Mouse (Mus musculus) heart, embryonic 11.5 days (tissue): ENCODE measurements at regions not wholly inside any gene's neighbourhood (a gene's known extent, or its start where the extent isn't known, plus 50 kb on each side); places are given as distances from the start of the nearest gene placed in this dataset.

Source experiments
- ATAC-seq: fragments of 200-750 bp; cut with Nextera tagmentation; replicated peaks from 2 replicates; pipeline ENCODE4 v1.8.0; 2017; ENCODE audit warnings: moderate library complexity; ENCODE audit not compliant: insufficient number of reproducible peaks, low FRiP score, low TSS enrichment
- H3K27ac ChIP-seq: fragments of 300-500 bp; sonication (generic); 2 replicates; pipeline ENCODE4 v1.5.1; 2014; ENCODE audit warnings: mild to moderate bottlenecking, low read depth, low read length
- H3K27me3 ChIP-seq: fragments of 300-500 bp; sonication (generic); 2 replicates; pipeline ENCODE4 v1.6.1; 2014; ENCODE audit warnings: mild to moderate bottlenecking, low read length, mixed read lengths; ENCODE audit not compliant: control insufficient read depth, insufficient read depth
- H3K36me3 ChIP-seq: fragments of 300-500 bp; sonication (generic); 2 replicates; pipeline ENCODE4 v1.6.1; 2014; ENCODE audit warnings: mild to moderate bottlenecking, low read length, moderate library complexity, mixed read lengths; ENCODE audit not compliant: control insufficient read depth, insufficient read depth
- H3K4me1 ChIP-seq: fragments of 300-500 bp; sonication (generic); 2 replicates; pipeline ENCODE4 v1.6.1; 2014; ENCODE audit warnings: low read length; ENCODE audit not compliant: control insufficient read depth, insufficient read depth
- H3K4me2 ChIP-seq: fragments of 300-500 bp; sonication (generic); 2 replicates; pipeline ENCODE4 v1.6.1; 2014; ENCODE audit warnings: mild to moderate bottlenecking, moderate library complexity
- H3K4me3 ChIP-seq: fragments of 300-500 bp; sonication (generic); 2 replicates; pipeline ENCODE4 v1.5.1; 2014; ENCODE audit warnings: low read depth, low read length
- H3K9ac ChIP-seq: fragments of 300-500 bp; sonication (generic); 2 replicates; pipeline ENCODE4 v1.6.1; 2014; ENCODE audit warnings: mild to moderate bottlenecking, low read depth, low read length, moderate library complexity
- H3K9me3 ChIP-seq: fragments of 300-500 bp; sonication (generic); replicated peaks from 2 replicates; pipeline ENCODE4 v1.6.1; 2016; ENCODE audit warnings: low read length; ENCODE audit not compliant: control insufficient read depth
- WGBS: fragments of 180-500 bp; shearing (Covaris S2); extraction: QIAGEN DNeasy Blood & Tissue Kit; methylation state at CpG from one replicate; pipeline ENCODE4 v1.1.7; 2014; ENCODE audit not compliant: insufficient replicate concordance; 5-methylcytosine and 5-hydroxymethylcytosine counted together

- no peak overlapping the region for H3K27ac ChIP-seq
- H3K9me3 ChIP-seq: no peaks in the 10 kb centered on the region
- H3K4me1 ChIP-seq: no peaks in the 10 kb centered on the region
- no peak overlapping the region for H3K9ac ChIP-seq
- H3K4me2 ChIP-seq: no peak overlapping the region
- H3K4me3 ChIP-seq: no peak overlapping the region
- no peaks in the 10 kb centered on the region for H3K27me3 ChIP-seq
- no peaks in the 10 kb centered on the region for H3K36me3 ChIP-seq
- ATAC-seq: no peak
- WGBS: 83% methylated on average over 3 of the region's 3 CpGs
These were observed 261.1 kb downstream of the Agtpbp1 start for GRCm38 (mm10) chr13:59323933-59324332.

- WGBS: 37% methylated on average over 5 of the region's 5 CpGs
- no peak overlapping the region for H3K27ac ChIP-seq
- no peaks in the 10 kb centered on the region for H3K9me3 ChIP-seq
- H3K36me3 ChIP-seq: no peaks in the 10 kb centered on the region
- H3K4me3 ChIP-seq: no peak overlapping the region
- H3K9ac ChIP-seq: no peak overlapping the region
- no peak for ATAC-seq
- H3K4me1 ChIP-seq: no peaks in the 10 kb centered on the region
- H3K27me3 ChIP-seq: no peaks in the 10 kb centered on the region
- no peak overlapping the region for H3K4me2 ChIP-seq
These were observed 261.6 kb downstream of the Agtpbp1 start for GRCm38 (mm10) chr13:59323441-59323840.

- Histone ChIP-seq H3K4me1 (no peaks in the 10 kb centered on the region), H3K4me3 (no peak overlapping the region), H3K9me3 (no peaks in the 10 kb centered on the region), H3K27ac (no peak overlapping the region), H3K36me3 (no peaks in the 10 kb centered on the region), H3K4me2 (no peak overlapping the region), H3K27me3 (no peaks in the 10 kb centered on the region), H3K9ac (no peak overlapping the region)
- no peak for ATAC-seq
- 69% methylated on average over 5 of the region's 5 CpGs for WGBS
These were observed 264.8 kb downstream of the Agtpbp1 start for GRCm38 (mm10) chr13:59320261-59320660.

- Histone ChIP-seq H3K36me3 (no peaks in the 10 kb centered on the region), H3K4me1 (no peaks in the 10 kb centered on the region), H3K9ac (no peak overlapping the region), H3K9me3 (no peaks in the 10 kb centered on the region), H3K27ac (no peak overlapping the region), H3K27me3 (no peaks in the 10 kb centered on the region), H3K4me3 (no peak overlapping the region), H3K4me2 (no peak overlapping the region)
- ATAC-seq: no peak
- 64% methylated on average over 16 of the region's 16 CpGs for WGBS
These were observed 267.5 kb downstream of the Agtpbp1 start for GRCm38 (mm10) chr13:59317458-59318005.

GRCm38 (mm10) chr13:59315811-59316210, 269.2 kb downstream of the Agtpbp1 start:
- WGBS: 45% methylated on average over 3 of the region's 3 CpGs
- H3K4me2 ChIP-seq: no peak overlapping the region
- no peak overlapping the region for H3K9ac ChIP-seq
- no peak overlapping the region for H3K4me3 ChIP-seq
- no peaks in the 10 kb centered on the region for H3K36me3 ChIP-seq
- H3K9me3 ChIP-seq: no peaks in the 10 kb centered on the region
- H3K4me1 ChIP-seq: no peaks in the 10 kb centered on the region
- H3K27me3 ChIP-seq: no peaks in the 10 kb centered on the region
- ATAC-seq: no peak
- H3K27ac ChIP-seq: no peak overlapping the region

- Histone ChIP-seq H3K9me3 (no peaks in the 10 kb centered on the region), H3K9ac (no peak overlapping the region), H3K36me3 (no peaks in the 10 kb centered on the region), H3K4me1 (no peaks in the 10 kb centered on the region), H3K4me2 (no peak overlapping the region), H3K27ac (no peak overlapping the region), H3K27me3 (no peaks in the 10 kb centered on the region), H3K4me3 (no peak overlapping the region)
- 56% methylated on average over 1 of the region's 1 CpGs for WGBS
- ATAC-seq: no peak
These were observed 270.6 kb downstream of the Agtpbp1 start for GRCm38 (mm10) chr13:59314419-59314818.

GRCm38 (mm10) chr13:59313725-59314330, 271.2 kb downstream of the Agtpbp1 start:
- H3K9ac ChIP-seq: no peak overlapping the region
- WGBS: 88% methylated on average over 7 of the region's 7 CpGs
- no peak for ATAC-seq
- H3K4me2 ChIP-seq: no peak overlapping the region
- no peak overlapping the region for H3K4me3 ChIP-seq
- no peaks in the 10 kb centered on the region for H3K36me3 ChIP-seq
- no peaks in the 10 kb centered on the region for H3K27me3 ChIP-seq
- H3K4me1 ChIP-seq: no peaks in the 10 kb centered on the region
- H3K27ac ChIP-seq: no peak overlapping the region
- H3K9me3 ChIP-seq: no peaks in the 10 kb centered on the region

GRCm38 (mm10) chr13:59292905-59293304, 292.1 kb downstream of the Agtpbp1 start:
- H3K27ac ChIP-seq: no peak overlapping the region
- WGBS: 0% methylated on average over 5 of the region's 5 CpGs
- no peak overlapping the region for H3K4me3 ChIP-seq
- no peak for ATAC-seq
- H3K9ac ChIP-seq: no peak overlapping the region
- no peaks in the 10 kb centered on the region for H3K27me3 ChIP-seq
- H3K9me3 ChIP-seq: no peaks in the 10 kb centered on the region
- peaks cover 4% of the 10 kb centered on the region; the same call in 1 of the 2 replicates for H3K4me1 ChIP-seq
- H3K36me3 ChIP-seq: no peaks in the 10 kb centered on the region
- no peak overlapping the region for H3K4me2 ChIP-seq

- no peak for ATAC-seq
- H3K27me3 ChIP-seq: no peaks in the 10 kb centered on the region
- H3K4me3 ChIP-seq: no peak overlapping the region
- no peak overlapping the region for H3K27ac ChIP-seq
- H3K4me1 ChIP-seq: peaks cover 4% of the 10 kb centered on the region; the same call in 1 of the 2 replicates
- no peaks in the 10 kb centered on the region for H3K9me3 ChIP-seq
- no peak overlapping the region for H3K9ac ChIP-seq
- 73% methylated on average over 11 of the region's 11 CpGs for WGBS
- H3K4me2 ChIP-seq: no peak overlapping the region
- H3K36me3 ChIP-seq: no peaks in the 10 kb centered on the region
These were observed 295.9 kb downstream of the Agtpbp1 start for GRCm38 (mm10) chr13:59289127-59289526.
